Mouse (Mus musculus) ES-E14 (cell line): ENCODE data around the gene Eif3j1.

Experiments used
- CHD2 ChIP-seq: IDR thresholded peaks from 2 replicates; pipeline ENCODE4 v1.6.1; 2014; ENCODE audit warnings: mild to moderate bottlenecking, low read depth, low read length, inconsistent platforms
- HCFC1 ChIP-seq: IDR thresholded peaks from 2 replicates; pipeline ENCODE4 v1.6.1; 2012; ENCODE audit warnings: low read length, inconsistent platforms, borderline replicate concordance; ENCODE audit not compliant: insufficient read depth
- MAFK ChIP-seq: IDR thresholded peaks from 2 replicates; pipeline ENCODE4 v1.6.1; 2014; ENCODE audit warnings: mild to moderate bottlenecking, low read depth, low read length, inconsistent platforms; ENCODE audit not compliant: insufficient read depth
- ZC3H11A ChIP-seq: IDR thresholded peaks from 2 replicates; pipeline ENCODE4 v1.6.1; 2012; ENCODE audit warnings: low read depth, mild to moderate bottlenecking, inconsistent platforms, low read length, borderline replicate concordance

- TF ChIP-seq CHD2 (no peak), ZC3H11A (no peak), HCFC1 (no peak), MAFK (no peak)
Observed at GRCm38 (mm10) chr2:122022284-122022683, 6.1 kb upstream of the Eif3j1 start.
